Mouse (Mus musculus): ENCODE results near the gene Crat. TPM values are rescaled to one million over a fixed set of nuclear protein-coding genes. Genes with fewer than 3 reads are reported as not detected.

Crat gene
- polyA plus RNA-seq, 1 experiment, result 53.9 TPM

DNA sequence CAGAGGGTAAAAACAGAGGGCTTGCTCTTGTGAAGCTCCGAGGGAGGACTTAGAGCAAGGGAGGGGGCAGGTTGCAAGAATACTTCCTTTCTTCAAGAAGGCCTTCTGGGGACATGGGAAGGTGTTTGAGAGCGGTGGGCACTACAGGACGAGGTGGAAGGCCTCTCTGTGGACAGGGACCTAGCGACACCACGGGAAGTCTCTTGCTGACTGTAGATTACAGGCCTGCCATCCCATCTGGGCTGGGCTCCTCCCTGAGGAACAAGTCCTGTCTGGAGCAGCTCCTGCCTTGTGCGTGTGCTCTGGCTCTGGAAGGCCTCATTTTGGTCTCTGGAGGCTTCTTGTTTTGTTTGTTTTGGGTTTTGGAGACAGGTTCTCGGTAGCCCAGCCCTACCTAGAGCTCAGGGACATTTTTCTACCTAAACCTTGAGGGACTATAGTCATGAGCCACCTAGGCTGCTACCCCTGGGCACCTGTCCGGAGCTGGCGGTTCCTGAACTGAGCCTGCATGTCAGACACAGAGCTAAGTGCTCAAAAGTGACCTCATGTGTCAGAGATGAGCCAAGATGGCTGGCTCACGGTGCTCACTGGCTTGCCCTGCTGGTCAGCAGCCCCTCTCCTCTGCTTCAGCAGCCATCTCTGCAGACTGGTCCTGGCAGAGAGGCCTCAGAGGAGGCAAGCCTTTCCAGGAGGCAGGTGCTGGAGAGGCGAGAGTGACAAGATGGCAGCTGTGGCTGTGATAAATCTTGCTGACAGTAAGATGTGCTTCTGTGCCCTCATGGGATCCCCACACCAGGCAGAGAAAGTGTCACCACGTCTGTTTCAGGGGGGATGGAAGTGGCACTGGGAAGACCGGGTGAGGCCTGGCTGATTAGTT, 40.7 kb upstream of the Crat start:
- DNase-seq (ENCODE audit: low read depth in 1 of 2, low spot score in 2 of 2), result no peak
- TF ChIP-seq CTCF (IDR thresholded peaks at IDR 0.05; ENCODE audit: extremely low read depth, insufficient read depth, insufficient read length, insufficient replicate concordance) (no peak), POLR2A (IDR thresholded peaks at IDR 0.05; ENCODE audit: low read depth, low read length) (no peak)
- no peaks in the 10 kb centered on the region for H3K27me3 ChIP-seq (ENCODE audit: control insufficient read depth, insufficient read depth, low read length)
- no peak overlapping the region for H3K27ac ChIP-seq (ENCODE audit: insufficient read depth, low read length)
- no peak overlapping the region for H3K4me3 ChIP-seq (ENCODE audit: extremely low read depth, insufficient read depth, insufficient read length)
- H3K36me3 ChIP-seq (ENCODE audit: control insufficient read depth, insufficient read depth, low read length), result no peaks in the 10 kb centered on the region
- no peaks in the 10 kb centered on the region; the same call in 1 of the 2 replicates for H3K4me1 ChIP-seq (ENCODE audit: control insufficient read depth, insufficient read depth, insufficient read length)
- WGBS, result 92% methylated on average over 13 of the region's 13 CpGs

DNA sequence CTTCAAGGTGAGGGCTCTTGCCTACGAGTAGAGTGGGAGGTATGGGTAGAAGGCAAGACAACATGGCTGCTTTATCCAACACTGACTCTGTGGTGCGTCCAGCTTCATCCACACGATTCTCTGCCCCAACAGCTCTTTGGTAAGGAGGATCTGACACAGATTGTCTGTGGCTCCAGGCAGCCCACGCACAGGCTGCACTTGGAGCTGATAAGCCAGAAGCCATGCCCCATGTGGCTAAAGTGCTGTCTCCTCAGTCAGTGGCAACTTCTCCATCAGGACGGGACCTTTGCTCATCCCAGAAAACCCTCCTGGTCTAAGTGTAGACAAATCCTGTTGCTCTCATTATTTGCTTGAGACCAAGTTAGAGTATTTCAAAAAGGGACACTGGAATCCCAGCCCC, 39.0 kb upstream of the Crat start:
- Histone ChIP-seq H3K36me3 (ENCODE audit: control insufficient read depth, insufficient read depth, low read length) (peaks cover 3% of the 10 kb centered on the region; the same call in 1 of the 2 replicates), H3K4me3 (ENCODE audit: extremely low read depth, insufficient read depth, insufficient read length) (no peak overlapping the region), H3K4me1 (ENCODE audit: control insufficient read depth, insufficient read depth, insufficient read length) (no peaks in the 10 kb centered on the region; the same call in 1 of the 2 replicates), H3K27me3 (ENCODE audit: control insufficient read depth, insufficient read depth, low read length) (no peaks in the 10 kb centered on the region), H3K27ac (ENCODE audit: insufficient read depth, low read length) (no peak overlapping the region)
- DNase-seq (ENCODE audit: low read depth in 1 of 2, low spot score in 2 of 2), result no peak
- TF ChIP-seq POLR2A (IDR thresholded peaks at IDR 0.05; ENCODE audit: low read depth, low read length) (no peak), CTCF (IDR thresholded peaks at IDR 0.05; ENCODE audit: extremely low read depth, insufficient read depth, insufficient read length, insufficient replicate concordance) (no peak)
- 83% methylated on average over 5 of the region's 5 CpGs for WGBS

DNA sequence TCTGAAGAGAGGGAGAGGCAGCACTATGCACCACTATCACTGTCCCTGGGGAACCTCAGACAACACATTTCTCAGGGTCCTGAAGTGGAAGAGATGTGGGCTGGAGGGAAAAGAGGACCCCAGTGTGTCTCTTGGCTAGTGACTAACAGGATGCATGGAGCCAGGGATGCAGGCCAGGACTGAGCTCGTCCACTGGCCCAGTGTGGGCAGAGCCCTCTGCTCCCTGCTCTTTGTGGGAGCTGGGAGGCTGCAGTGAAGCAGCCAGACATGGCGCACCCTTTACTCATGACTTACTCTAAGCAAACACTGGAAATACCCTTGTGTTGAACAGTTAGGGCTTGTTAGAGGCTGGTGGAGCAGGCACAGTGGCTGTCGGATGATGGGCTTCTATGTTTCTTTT, 38.0 kb upstream of the Crat start:
- 88% methylated on average over 3 of the region's 3 CpGs for WGBS
- DNase-seq (ENCODE audit: low read depth in 1 of 2, low spot score in 2 of 2), result no peak
- H3K27ac ChIP-seq (ENCODE audit: insufficient read depth, low read length), result no peak overlapping the region

DNA sequence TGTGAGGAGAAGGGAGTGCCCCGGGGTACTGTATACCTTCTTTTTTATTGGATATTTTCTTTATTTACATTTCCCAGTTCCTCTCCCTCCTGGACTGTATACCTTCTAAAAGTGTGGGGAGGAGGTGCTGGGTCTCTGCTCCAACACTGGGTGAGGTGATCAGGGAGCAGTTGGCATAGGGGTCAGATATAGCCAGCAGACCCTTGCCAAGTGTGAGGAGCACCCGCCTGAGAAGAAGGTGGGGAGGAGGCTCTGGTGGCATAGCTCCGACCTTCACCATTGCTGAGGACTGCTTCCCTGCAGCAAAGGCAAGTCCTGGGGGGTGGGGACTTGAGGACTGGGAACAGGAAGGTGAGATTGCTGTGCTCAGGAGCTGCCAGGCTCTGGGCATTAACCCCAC, 35.9 kb upstream of the Crat start:
- no peak for TF ChIP-seq POLR2A (IDR thresholded peaks at IDR 0.05; ENCODE audit: low read depth, low read length)
- no peak for TF ChIP-seq CTCF (IDR thresholded peaks at IDR 0.05; ENCODE audit: extremely low read depth, insufficient read depth, insufficient read length, insufficient replicate concordance)
- H3K27me3 ChIP-seq (ENCODE audit: control insufficient read depth, insufficient read depth, low read length), result no peaks in the 10 kb centered on the region
- H3K27ac ChIP-seq (ENCODE audit: insufficient read depth, low read length), result no peak overlapping the region
- DNase-seq (ENCODE audit: low read depth in 1 of 2, low spot score in 2 of 2), result no peak
- no peak overlapping the region for H3K4me3 ChIP-seq (ENCODE audit: extremely low read depth, insufficient read depth, insufficient read length)
- H3K4me1 ChIP-seq (ENCODE audit: control insufficient read depth, insufficient read depth, insufficient read length), result peaks cover 9% of the 10 kb centered on the region; the same call in 1 of the 2 replicates
- 92% methylated on average over 3 of the region's 3 CpGs for WGBS
- H3K36me3 ChIP-seq (ENCODE audit: control insufficient read depth, insufficient read depth, low read length), result peaks cover 7% of the 10 kb centered on the region

More for the DNA sequence above, 38.0 kb upstream of the Crat start:
- Histone ChIP-seq H3K27me3 (ENCODE audit: control insufficient read depth, insufficient read depth, low read length) (no peaks in the 10 kb centered on the region), H3K36me3 (ENCODE audit: control insufficient read depth, insufficient read depth, low read length) (peaks cover 5% of the 10 kb centered on the region), H3K4me1 (ENCODE audit: control insufficient read depth, insufficient read depth, insufficient read length) (no peaks in the 10 kb centered on the region; the same call in 1 of the 2 replicates), H3K4me3 (ENCODE audit: extremely low read depth, insufficient read depth, insufficient read length) (no peak overlapping the region)
- TF ChIP-seq CTCF (IDR thresholded peaks at IDR 0.05; ENCODE audit: extremely low read depth, insufficient read depth, insufficient read length, insufficient replicate concordance), result no peak
- TF ChIP-seq POLR2A (IDR thresholded peaks at IDR 0.05; ENCODE audit: low read depth, low read length), result no peak

DNA sequence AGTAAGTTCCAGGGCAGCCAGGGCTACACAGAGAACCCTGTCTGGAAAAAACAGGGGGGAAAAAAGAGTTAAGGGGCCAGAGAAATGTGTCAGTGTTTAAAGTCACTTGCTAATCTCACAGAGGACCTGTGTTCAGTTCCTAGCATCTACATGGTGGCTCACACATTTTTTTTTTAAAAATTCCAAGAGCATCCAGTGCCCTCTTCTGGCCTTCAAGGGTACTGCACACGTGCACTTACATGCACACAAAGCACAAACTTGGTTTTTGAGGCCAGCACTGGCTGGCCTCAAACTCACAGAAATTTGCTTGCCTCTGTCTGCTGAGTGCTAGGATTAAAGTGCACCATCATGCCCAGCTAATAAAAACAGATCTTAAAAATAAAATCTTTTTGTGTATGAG, 34.9 kb upstream of the Crat start:
- no peak for DNase-seq (ENCODE audit: low read depth in 1 of 2, low spot score in 2 of 2)
- 94% methylated on average over 1 of the region's 1 CpGs for WGBS
- H3K4me3 ChIP-seq (ENCODE audit: extremely low read depth, insufficient read depth, insufficient read length), result no peak overlapping the region
- peaks cover 11% of the 10 kb centered on the region for H3K36me3 ChIP-seq (ENCODE audit: control insufficient read depth, insufficient read depth, low read length)
- no peak overlapping the region for H3K27ac ChIP-seq (ENCODE audit: insufficient read depth, low read length)
- TF ChIP-seq POLR2A (IDR thresholded peaks at IDR 0.05; ENCODE audit: low read depth, low read length) (no peak), CTCF (IDR thresholded peaks at IDR 0.05; ENCODE audit: extremely low read depth, insufficient read depth, insufficient read length, insufficient replicate concordance) (peak; percentile 33; the same call in 1 of the 2 replicates)
- no peaks in the 10 kb centered on the region for H3K27me3 ChIP-seq (ENCODE audit: control insufficient read depth, insufficient read depth, low read length)
- H3K4me1 ChIP-seq (ENCODE audit: control insufficient read depth, insufficient read depth, insufficient read length), result peaks cover 10% of the 10 kb centered on the region; the same call in 1 of the 2 replicates

DNA sequence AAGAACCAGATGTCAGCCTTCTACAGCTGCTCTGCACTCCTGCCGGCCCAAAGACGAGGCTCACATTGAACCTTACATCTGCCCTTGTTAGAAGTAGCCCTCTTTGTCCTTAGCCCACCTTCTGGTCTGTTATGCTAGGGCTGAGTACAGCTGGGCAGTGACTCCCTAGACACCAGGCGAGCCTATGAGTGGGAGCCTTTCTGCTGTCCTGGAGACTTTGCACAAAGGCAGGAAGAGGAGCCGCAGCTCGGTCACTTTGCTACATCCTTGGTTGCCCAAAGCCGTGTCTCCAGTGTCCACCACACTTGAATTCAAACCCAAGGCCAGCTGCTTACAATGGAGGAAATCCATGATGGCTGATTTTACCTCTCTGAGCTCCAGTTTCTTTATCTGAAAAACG, 32.8 kb upstream of the Crat start:
- 92% methylated on average over 7 of the region's 7 CpGs for WGBS
- Histone ChIP-seq H3K36me3 (ENCODE audit: control insufficient read depth, insufficient read depth, low read length) (peaks cover 11% of the 10 kb centered on the region), H3K27ac (ENCODE audit: insufficient read depth, low read length) (no peak overlapping the region), H3K27me3 (ENCODE audit: control insufficient read depth, insufficient read depth, low read length) (no peaks in the 10 kb centered on the region), H3K4me3 (ENCODE audit: extremely low read depth, insufficient read depth, insufficient read length) (no peak overlapping the region), H3K4me1 (ENCODE audit: control insufficient read depth, insufficient read depth, insufficient read length) (peaks cover 10% of the 10 kb centered on the region; the same call in 1 of the 2 replicates)
- no peak for DNase-seq (ENCODE audit: low read depth in 1 of 2, low spot score in 2 of 2)
- TF ChIP-seq CTCF (IDR thresholded peaks at IDR 0.05; ENCODE audit: extremely low read depth, insufficient read depth, insufficient read length, insufficient replicate concordance) (no peak), POLR2A (IDR thresholded peaks at IDR 0.05; ENCODE audit: low read depth, low read length) (no peak)

Measured in spleen, adult 2 months (tissue).